In the genomic region with DNA sequence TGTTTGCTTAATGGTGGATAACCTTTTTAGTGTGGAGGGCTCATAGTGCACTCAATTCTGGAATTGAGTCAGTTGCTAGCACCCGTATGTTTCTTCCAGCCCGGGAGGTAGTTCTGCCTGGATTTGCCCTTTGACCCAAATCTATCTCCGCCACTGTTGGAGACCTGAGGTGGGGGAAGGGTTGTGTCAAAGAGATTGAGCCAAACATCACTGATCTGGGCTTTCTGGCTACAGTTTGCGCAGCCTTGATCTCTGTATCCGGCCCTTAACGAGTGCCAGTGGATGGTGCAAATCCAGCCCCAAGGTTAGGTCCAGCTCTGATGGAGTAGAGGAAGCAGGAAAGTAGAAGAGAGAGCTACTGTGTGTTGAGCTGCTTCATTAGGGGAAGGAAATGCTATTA, we compare ENCODE assay signal across 10 mouse cellular contexts. TPM values are rescaled to one million over a fixed set of nuclear protein-coding genes. Genes with fewer than 3 reads are reported as not detected.
A peak's percentile ranks its signal among the peaks of the same experiment; 100 is the strongest.
DNase-seq lines count a peak whose midpoint lies in the region.
"Had no signal": no experiment of that assay in that cellular context is flagged by ENCODE, and none has a peak within 500 bp of the region (broad histone marks: within the 10 kb centered on the region; RNA-seq: fewer than 3 reads in every experiment).

No protein-coding gene starts in this region.

- intact Hi-C loops in heart, postnatal 36 days (cut with DNase I): no loop called here

- peak; percentile 39 to 40 for DNase-seq in heart, adult 18-20 months
- no peak for DNase-seq in heart, postnatal 36 days
- DNase-seq in retina, postnatal 1 day: peak; percentile 16
- DNase-seq in retina, embryonic 14.5 days (ENCODE audit: low spot score): no peak
- peak; percentile 46 to 64 for DNase-seq in kidney, postnatal 25 days
- DNase-seq in frontal cortex, postnatal 36 days (ENCODE audit: low spot score in 2 of 2): no peak
- DNase-seq in urinary bladder, postnatal 10 days (ENCODE audit: low spot score): no peak
- no peak for DNase-seq in cerebellum, postnatal 4 days (ENCODE audit: low spot score in 2 of 2)
- DNase-seq: cerebellum, adult 2 months had no signal

RNA-seq across cellular contexts. Expression of a gene that starts 3.9 kb away (rescaled TPM):
- 10 to 100 TPM; 21.8 to 26.1 TPM for total RNA-seq in heart, adult 18-20 months (2021)
- total RNA-seq in heart, postnatal 36 days (2021): 10 to 100 TPM; 23.1 to 27.3 TPM

RNA-seq across cellular contexts. Expression of a gene that starts 33.0 kb away (rescaled TPM):
- 1 to 10 TPM; 4.8 to 4.9 TPM for total RNA-seq in heart, adult 18-20 months (2021)
- 1 to 10 TPM; 4.9 TPM for total RNA-seq in heart, postnatal 36 days (2021)

RNA-seq across cellular contexts. Expression of a gene that starts 36.3 kb away (rescaled TPM):
- total RNA-seq in heart, adult 18-20 months (2021): not detected
- total RNA-seq in heart, postnatal 36 days (2021): not detected
- total RNA-seq: left cerebral cortex, postnatal 14 days had no signal

RNA-seq across cellular contexts. Expression of a gene that starts 47.8 kb away (rescaled TPM):
- 10 to 100 TPM; 13.1 to 17.2 TPM for total RNA-seq in heart, adult 18-20 months (2021)
- total RNA-seq in heart, postnatal 36 days (2021): 10 to 100 TPM; 19.2 to 21.7 TPM

Comparison
In these comparisons a context has a peak if more than half of its experiments do, and no peak if none do; other contexts are left out.
1. DNase-seq: peak in heart, adult 18-20 months (2 of 2), retina, postnatal 1 day (single experiment) and kidney, postnatal 25 days (2 of 2); none in heart, postnatal 36 days (0 of 2), retina, embryonic 14.5 days (single experiment), frontal cortex, postnatal 36 days (0 of 2), urinary bladder, postnatal 10 days (single experiment) and cerebellum, postnatal 4 days (0 of 2).